Mouse (Mus musculus): ENCODE data around the gene Cdyl2.
A peak's percentile ranks its signal among the peaks of the same experiment; 100 is the strongest.

The Cdyl2 gene

GRCm38 (mm10) chr8:116732684-116733647, at the start of gene Cdyl2:
Gene Cdyl2 (minus strand): TSS chr8:116732991.
- DNase-seq (ENCODE audit: inconsistent age in 2 of 2, low spot score in 1 of 2): peak; percentile 84 to 95

- DNase-seq (ENCODE audit: inconsistent age in 2 of 2, low spot score in 1 of 2): no peak
These were observed 47.8 kb upstream of the Cdyl2 start for GRCm38 (mm10) chr8:116780594-116780993.

- DNase-seq (ENCODE audit: inconsistent age in 2 of 2, low spot score in 1 of 2): no peak
These were observed 41.4 kb upstream of the Cdyl2 start for GRCm38 (mm10) chr8:116774220-116774619.

- no peak for DNase-seq (ENCODE audit: inconsistent age in 2 of 2, low spot score in 1 of 2)
These were observed 39.9 kb upstream of the Cdyl2 start for GRCm38 (mm10) chr8:116772727-116773126.

GRCm38 (mm10) chr8:116771797-116772343, 39.1 kb upstream of the Cdyl2 start:
- peak in 1 of 2 experiments; percentile 32 for DNase-seq (ENCODE audit: inconsistent age in 2 of 2, low spot score in 1 of 2)

- DNase-seq (ENCODE audit: inconsistent age in 2 of 2, low spot score in 1 of 2): peak; percentile 5 to 28
These were observed 38.0 kb upstream of the Cdyl2 start for GRCm38 (mm10) chr8:116770756-116771155.

- DNase-seq (ENCODE audit: inconsistent age in 2 of 2, low spot score in 1 of 2): no peak
These were observed 23.4 kb upstream of the Cdyl2 start for GRCm38 (mm10) chr8:116756174-116756573.

GRCm38 (mm10) chr8:116755557-116755956, 22.8 kb upstream of the Cdyl2 start:
- DNase-seq (ENCODE audit: inconsistent age in 2 of 2, low spot score in 1 of 2): peak in 1 of 2 experiments; percentile 74

- DNase-seq (ENCODE audit: inconsistent age in 2 of 2, low spot score in 1 of 2): no peak
These were observed 7.9 kb upstream of the Cdyl2 start for GRCm38 (mm10) chr8:116740726-116741125.

GRCm38 (mm10) chr8:116735306-116735705, 2.5 kb upstream of the Cdyl2 start:
- no peak for DNase-seq (ENCODE audit: inconsistent age in 2 of 2, low spot score in 1 of 2)

GRCm38 (mm10) chr8:116734176-116734575, 1.4 kb upstream of the Cdyl2 start:
- DNase-seq (ENCODE audit: inconsistent age in 2 of 2, low spot score in 1 of 2): no peak

- no peak for DNase-seq (ENCODE audit: inconsistent age in 2 of 2, low spot score in 1 of 2)
These were observed 840 bp upstream of the Cdyl2 start for GRCm38 (mm10) chr8:116733648-116734014.

GRCm38 (mm10) chr8:116731976-116732683, 661 bp downstream of the Cdyl2 start:
- peak in 1 of 2 experiments; percentile 77 for DNase-seq (ENCODE audit: inconsistent age in 2 of 2, low spot score in 1 of 2)

- DNase-seq (ENCODE audit: inconsistent age in 2 of 2, low spot score in 1 of 2): no peak
These were observed 11.3 kb downstream of the Cdyl2 start for GRCm38 (mm10) chr8:116721451-116721850.

GRCm38 (mm10) chr8:116707496-116707895, 25.3 kb downstream of the Cdyl2 start:
- DNase-seq (ENCODE audit: inconsistent age in 2 of 2, low spot score in 1 of 2): no peak

- no peak for DNase-seq (ENCODE audit: inconsistent age in 2 of 2, low spot score in 1 of 2)
These were observed 30.3 kb downstream of the Cdyl2 start for GRCm38 (mm10) chr8:116702501-116702900.

GRCm38 (mm10) chr8:116692931-116693330, 39.9 kb downstream of the Cdyl2 start:
- DNase-seq (ENCODE audit: inconsistent age in 2 of 2, low spot score in 1 of 2): no peak

- DNase-seq (ENCODE audit: inconsistent age in 2 of 2, low spot score in 1 of 2): no peak
These were observed 43.0 kb downstream of the Cdyl2 start for GRCm38 (mm10) chr8:116689741-116690140.

GRCm38 (mm10) chr8:116676174-116676573, 56.6 kb downstream of the Cdyl2 start:
- no peak for DNase-seq (ENCODE audit: inconsistent age in 2 of 2, low spot score in 1 of 2)

- no peak for DNase-seq (ENCODE audit: inconsistent age in 2 of 2, low spot score in 1 of 2)
These were observed 58.6 kb downstream of the Cdyl2 start for GRCm38 (mm10) chr8:116673966-116674805.

GRCm38 (mm10) chr8:116673493-116673892, 59.3 kb downstream of the Cdyl2 start:
- DNase-seq (ENCODE audit: inconsistent age in 2 of 2, low spot score in 1 of 2): no peak
